Mouse (Mus musculus) G1E (cell line): Measurements from ENCODE around the gene Peli2.

Source experiments
- CTCF ChIP-seq: IDR thresholded peaks from 2 replicates; pipeline ENCODE4 v1.5.1; 2012; ENCODE audit warnings: low read depth, low read length, inconsistent platforms, mixed read lengths
- GATA1 ChIP-seq: IDR thresholded peaks from 2 replicates; pipeline ENCODE4 v1.6.1; 2012; ENCODE audit warnings: borderline replicate concordance, low read length, inconsistent platforms, mixed read lengths
- POLR2AphosphoS5 ChIP-seq: IDR thresholded peaks from 2 replicates; pipeline ENCODE4 v1.6.1; 2012; ENCODE audit warnings: low read depth, low read length, inconsistent platforms; ENCODE audit not compliant: insufficient replicate concordance

DNA sequence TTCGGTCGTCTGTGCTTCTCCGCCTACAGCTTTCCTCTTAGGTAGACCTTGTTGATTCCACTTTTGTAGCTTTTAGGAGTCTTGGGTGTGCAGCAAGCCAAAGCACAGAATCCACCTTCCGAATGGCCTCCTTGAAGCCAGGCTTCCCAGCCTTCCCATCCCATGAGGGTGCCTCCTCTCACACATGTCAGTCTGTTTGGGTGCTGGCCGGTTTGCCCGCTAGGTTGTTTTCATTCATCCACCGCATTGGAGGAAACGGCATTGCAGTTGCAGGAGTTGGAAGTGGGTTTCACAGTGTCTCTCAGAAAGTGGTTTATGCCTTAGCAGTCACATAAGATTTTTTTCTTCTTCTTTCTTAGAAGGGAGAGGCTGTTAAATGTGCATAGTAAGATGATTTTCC, 17.1 kb downstream of the Peli2 start:
- TF ChIP-seq CTCF: no peak
- no peak for TF ChIP-seq GATA1
- TF ChIP-seq POLR2AphosphoS5: no peak
